Mouse (Mus musculus) thymus, adult 2 months (tissue): ENCODE measurements around the gene Pwp2.

Experiments used
- CTCF ChIP-seq: fragments of 200-500 bp; IDR thresholded peaks from 2 replicates; pipeline ENCODE4 v1.5.1; 2012; ENCODE audit warnings: mild to moderate bottlenecking, control low read depth, low read length, moderate library complexity, borderline replicate concordance; ENCODE audit not compliant: control insufficient read depth, poor library complexity, insufficient read depth; ENCODE audit errors: extremely low read depth
- POLR2A ChIP-seq: fragments of 200-500 bp; IDR thresholded peaks from 2 replicates; pipeline ENCODE4 v1.6.1; 2012; ENCODE audit warnings: mild to moderate bottlenecking, low read length, control low read depth, moderate library complexity; ENCODE audit not compliant: control insufficient read depth, poor library complexity, insufficient read depth; ENCODE audit errors: extremely low read depth

- TF ChIP-seq CTCF, result no peak
- TF ChIP-seq POLR2A, result no peak
Observed at GRCm38 (mm10) chr10:78201182-78201581, 16.2 kb upstream of the Pwp2 start.
